Mouse (Mus musculus) frontal cortex, postnatal 14 days (tissue): ENCODE results near the gene Pde4d.
A peak's percentile ranks its signal among the peaks of the same experiment; 100 is the strongest.

ENCODE experiments used
- DNase-seq, 2 experiments: peaks; one replicate each; pipeline ENCODE4 v3.0.0; 2022; ENCODE audit warnings: low spot score in 2 of 2

Pde4d gene

GRCm38 (mm10) chr13:108490872-108491271, 41.1 kb downstream of the Pde4d start:
- no peak for DNase-seq

DNA sequence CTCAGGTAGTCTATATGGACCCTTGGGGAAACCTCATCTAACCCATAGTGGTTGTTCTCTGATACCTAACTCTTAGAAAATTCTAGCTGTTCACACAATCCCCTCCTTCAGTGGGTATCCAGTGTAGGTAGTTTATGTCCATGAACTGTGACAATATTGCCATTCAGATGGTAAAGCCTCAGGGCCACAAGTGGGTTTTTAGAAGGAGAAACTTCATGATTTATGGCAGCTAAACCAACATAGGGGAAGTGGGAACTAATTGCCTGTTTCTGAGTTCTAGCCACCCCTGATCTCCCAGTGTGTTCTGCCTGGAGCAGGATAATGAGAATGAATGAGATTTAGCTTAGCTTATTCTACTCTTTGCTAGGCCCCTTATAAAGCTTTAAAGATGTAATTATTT, 43.1 kb downstream of the Pde4d start:
- no peak for DNase-seq

DNA sequence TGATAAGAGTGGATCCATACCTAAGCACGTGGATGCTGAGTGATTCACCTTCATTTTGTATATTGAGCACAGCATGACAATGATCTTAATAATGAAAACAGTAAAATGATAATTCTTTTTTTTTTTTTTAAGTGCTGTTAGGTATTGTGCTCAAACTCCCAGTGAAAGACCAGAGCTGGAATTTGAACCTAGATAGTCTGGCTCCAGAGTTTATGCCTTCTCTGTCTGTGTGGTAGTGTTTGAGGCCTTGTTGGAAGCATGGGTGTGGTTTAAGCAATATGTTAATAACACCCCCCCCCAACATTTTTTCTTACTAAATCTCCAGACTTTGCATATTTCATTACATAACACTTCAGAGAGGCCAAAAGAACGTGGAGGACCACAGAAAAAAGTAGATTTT, 44.6 kb downstream of the Pde4d start:
- no peak for DNase-seq

DNA sequence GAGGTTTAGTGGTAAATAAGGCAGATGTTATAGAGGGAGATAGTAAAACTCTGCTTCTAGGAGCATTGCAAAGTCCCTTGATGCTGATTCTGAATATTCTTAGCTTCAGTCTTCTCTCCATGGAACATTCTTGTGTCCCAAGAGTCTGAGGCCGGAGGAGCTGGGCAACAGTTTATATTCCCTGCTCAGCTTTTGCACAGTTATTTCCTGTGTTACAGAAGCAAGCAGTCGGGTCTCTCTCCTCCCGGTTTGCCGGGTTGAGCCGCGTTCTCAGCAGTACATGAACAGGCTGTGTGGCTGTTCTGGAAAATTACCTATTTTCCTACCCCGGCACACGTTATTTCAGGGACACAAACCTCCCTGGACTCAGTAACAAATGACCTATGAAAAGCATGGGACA, 48.0 kb downstream of the Pde4d start:
- no peak for DNase-seq

- DNase-seq, result no peak
Measured at GRCm38 (mm10) chr13:108498247-108498743, 48.5 kb downstream of the Pde4d start.

- DNase-seq, result no peak
Measured at GRCm38 (mm10) chr13:108498773-108499313, 49.1 kb downstream of the Pde4d start.

DNA sequence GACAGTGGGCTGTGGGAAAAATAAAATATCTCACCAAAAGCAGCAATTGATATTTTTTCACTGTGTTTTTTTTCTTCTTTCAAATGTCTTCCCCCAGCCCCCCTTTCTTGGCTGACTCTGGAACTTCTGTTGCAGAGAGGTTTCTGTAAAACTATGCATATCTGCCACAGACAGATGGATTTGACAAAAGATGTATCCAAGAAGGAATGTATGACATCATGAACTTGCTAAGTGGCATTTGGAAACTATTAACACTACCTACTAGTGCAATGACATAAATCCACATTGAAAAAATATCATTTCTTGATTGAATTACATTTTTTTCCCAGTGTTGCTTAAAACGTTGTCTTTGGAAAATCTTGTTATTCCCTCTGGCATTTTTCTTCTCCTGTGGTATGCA, 51.6 kb downstream of the Pde4d start:
- no peak for DNase-seq

DNA sequence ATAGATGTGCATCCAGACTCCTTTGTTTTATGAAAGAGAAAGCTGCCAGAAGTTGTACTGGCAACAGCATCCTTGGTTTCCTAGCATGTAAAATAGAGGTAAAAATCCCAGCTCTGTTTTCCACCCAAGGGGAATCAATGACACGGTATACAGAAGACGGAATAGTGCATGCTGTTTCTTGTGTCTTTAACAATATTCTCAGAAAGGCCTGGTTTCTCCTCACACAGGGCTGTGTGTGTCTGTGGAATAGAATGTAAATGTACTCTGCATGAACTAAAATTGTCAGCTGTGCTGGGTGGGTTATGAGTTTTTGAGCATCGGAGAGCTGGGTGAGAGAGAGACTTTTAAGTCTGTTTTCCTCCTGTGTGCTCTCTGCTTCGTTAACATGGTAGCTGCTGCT, 74.8 kb downstream of the Pde4d start:
- DNase-seq, result no peak

GRCm38 (mm10) chr13:108524969-108525368, 75.2 kb downstream of the Pde4d start:
- no peak for DNase-seq

GRCm38 (mm10) chr13:108526258-108527007, 76.7 kb downstream of the Pde4d start:
- DNase-seq, result no peak

DNA sequence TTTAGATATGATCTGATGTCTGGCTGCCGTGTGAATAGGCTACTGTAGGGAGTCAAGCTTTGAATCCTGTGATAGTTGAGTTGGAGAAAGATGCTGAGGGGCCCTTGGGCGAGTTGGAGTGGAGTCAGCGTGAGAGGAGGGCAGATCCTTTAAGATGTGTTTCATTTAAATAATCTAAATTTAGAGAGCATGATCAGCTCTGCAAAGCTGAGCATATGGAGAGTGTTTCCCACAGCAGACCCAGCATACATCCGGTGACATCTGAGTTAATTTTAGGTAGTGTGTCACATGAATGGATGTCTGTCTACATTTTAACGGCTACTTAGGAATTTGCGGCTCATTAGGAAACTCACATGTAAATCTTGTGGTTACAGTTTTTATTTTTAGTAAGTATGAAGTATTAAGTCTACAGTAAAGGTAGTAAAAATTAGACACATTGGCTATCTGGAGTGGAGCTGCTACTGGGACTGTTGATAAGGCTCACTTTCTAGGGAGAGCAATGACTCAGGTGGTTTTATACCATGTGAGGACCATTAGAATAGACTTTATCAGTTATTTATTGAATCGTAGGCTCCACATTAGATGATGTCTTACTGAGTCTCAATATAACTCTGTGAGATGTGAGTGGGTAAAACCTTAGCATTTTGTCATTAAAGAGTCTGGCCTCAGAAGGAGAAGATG, 77.5 kb downstream of the Pde4d start:
- peak in 1 of 2 experiments; percentile 6 for DNase-seq

DNA sequence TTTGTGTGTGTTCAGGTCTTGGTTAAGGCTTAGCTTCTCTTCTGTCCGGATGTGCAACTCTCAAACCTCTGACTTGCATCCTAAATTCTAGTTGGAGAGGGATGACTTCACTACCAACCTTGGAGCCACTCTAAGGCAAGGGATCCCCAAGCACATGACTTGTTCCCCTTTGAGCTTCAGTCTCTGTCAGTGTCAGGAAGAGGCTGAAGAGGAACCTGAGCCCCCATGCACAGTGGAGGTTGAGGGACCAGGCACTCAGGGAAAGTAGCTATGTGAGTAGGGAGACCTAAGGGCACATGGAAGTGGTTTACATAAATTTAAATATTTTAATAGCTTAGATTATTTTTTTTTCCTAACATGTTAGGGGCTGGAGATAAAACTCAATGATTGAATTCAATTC, 78.6 kb downstream of the Pde4d start:
- DNase-seq, result no peak

- no peak for DNase-seq
Measured at GRCm38 (mm10) chr13:108532875-108533274, 83.1 kb downstream of the Pde4d start.

DNA sequence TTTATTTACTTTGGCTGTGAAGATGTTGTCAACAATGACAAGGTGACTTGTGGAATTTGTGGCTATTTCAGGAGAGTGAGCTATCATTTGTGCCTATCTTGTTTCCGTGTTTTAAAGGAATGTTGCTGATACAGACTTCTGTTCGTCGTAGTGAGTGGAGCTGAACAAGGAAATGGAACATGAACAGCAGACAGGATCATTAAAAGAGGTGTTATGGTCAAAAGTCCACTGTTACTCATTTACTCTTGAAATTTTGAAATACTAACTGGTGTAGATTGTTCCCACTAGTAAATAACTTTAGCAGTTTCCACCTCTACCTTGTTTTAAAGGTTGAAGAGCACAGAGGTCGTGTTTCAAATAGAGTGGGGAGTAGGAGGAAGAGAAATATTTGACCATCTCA, 86.7 kb downstream of the Pde4d start:
- no peak for DNase-seq

GRCm38 (mm10) chr13:108536951-108537350, 87.2 kb downstream of the Pde4d start:
- DNase-seq, result no peak

GRCm38 (mm10) chr13:108538760-108539369, 89.1 kb downstream of the Pde4d start:
- no peak for DNase-seq

- DNase-seq, result no peak
Measured at GRCm38 (mm10) chr13:108541488-108541887, 91.7 kb downstream of the Pde4d start.

GRCm38 (mm10) chr13:108542342-108542761, 92.6 kb downstream of the Pde4d start:
- DNase-seq, result no peak

DNA sequence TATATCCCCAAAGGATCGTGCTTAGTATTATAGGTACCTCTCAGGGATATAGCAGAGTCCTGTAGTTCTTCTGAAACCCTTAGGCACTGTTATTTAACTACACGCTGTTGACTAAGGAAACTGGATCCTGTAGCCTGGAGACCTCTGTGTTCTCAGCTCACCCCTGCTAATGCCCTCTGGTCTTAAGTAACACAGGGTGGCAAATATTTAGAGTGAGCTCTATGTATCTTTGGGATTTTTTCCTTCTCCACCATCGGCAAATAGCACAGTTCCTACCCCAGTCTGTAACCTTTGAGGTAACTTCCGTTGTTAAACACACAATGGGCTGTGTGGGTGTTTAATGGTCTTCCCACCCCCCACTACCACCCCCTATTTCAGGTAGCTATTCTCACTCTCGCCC, 102.5 kb downstream of the Pde4d start:
- no peak for DNase-seq

DNA sequence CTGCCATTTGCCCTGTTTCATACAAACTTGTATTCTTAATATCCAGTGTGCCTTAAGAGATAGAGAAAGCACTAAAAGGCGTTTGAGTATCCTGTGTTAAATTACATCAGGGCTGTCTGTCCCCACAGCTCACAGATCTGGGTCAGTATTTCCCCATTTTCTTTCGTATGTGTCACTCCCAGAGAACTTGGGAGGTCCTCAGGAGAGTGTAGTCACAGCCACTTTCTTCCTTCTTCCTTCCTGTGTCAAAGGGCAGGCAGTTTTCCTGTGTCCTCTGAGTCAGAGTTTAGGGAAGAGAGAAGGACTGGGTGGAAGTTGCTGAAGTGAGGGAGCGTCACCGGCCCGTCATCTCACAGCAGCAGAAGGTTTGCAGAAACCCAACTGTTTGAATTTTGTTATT, 103.2 kb downstream of the Pde4d start:
- DNase-seq, result no peak

- DNase-seq, result no peak
Measured at GRCm38 (mm10) chr13:108554901-108555300, 105.2 kb downstream of the Pde4d start.

DNA sequence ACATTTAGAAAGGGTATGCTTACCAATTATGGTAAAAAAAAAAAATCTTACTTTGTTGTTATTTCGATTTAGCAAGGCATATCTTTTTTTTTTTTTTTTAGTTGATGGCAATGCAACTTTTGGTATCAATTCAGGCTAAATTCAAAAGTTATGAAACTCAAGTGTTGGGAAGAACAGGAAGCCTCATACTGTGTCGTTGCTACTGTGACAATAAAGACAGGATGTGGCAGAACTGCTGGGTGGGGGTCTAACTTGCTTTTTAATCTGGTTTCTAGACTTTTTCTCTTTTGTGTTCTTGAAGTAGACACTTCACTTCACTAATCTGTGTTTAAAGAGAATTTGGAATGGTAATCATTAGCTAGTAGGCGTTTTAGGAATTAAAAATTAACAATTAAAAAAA, 147.2 kb downstream of the Pde4d start:
- DNase-seq, result no peak

DNA sequence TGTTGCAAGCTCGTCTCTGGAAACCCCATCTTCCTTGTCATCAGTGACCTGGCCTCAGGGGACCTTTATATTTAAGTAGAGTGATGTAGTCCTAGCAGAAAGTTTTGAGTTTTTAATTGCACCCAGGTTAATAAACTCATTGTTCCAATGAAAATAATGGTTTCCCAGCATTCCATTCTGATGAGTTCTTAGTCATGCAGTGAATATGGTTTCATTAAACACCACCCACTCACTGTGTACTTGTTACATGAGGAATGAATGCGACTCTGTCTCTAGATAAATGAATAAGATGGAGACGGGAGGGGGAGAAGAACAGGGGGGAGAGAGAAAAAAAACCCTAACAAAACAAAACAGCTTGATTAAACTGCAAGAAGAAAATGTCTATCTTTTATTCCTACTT, 148.9 kb downstream of the Pde4d start:
- DNase-seq, result no peak
